Mouse (Mus musculus) spleen, postnatal 4 days (tissue): ENCODE data around the gene C1qtnf7.

Experiments
- DNase-seq, 2 experiments: peaks; one replicate each; pipeline ENCODE4 v3.0.0; 2022; ENCODE audit warnings: low spot score in 2 of 2

Gene C1qtnf7

DNA sequence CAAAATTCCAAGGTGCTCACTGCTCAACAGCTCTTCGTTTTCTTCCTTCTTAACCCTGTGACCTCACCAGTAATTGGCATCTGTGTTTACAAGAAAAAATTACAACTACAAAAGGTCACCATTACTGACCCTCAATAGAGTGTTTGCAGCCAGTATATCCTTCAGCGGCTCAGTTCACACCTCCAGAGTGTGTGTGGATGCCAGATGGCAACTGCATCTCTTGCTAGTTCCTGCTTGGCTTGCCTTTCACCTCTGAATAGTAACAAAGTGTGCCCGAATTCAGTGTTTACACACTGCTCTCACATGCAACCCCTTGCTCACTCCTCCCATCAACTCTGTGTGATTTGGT lies 23.8 kb downstream of the C1qtnf7 start:
- DNase-seq: no peak

DNA sequence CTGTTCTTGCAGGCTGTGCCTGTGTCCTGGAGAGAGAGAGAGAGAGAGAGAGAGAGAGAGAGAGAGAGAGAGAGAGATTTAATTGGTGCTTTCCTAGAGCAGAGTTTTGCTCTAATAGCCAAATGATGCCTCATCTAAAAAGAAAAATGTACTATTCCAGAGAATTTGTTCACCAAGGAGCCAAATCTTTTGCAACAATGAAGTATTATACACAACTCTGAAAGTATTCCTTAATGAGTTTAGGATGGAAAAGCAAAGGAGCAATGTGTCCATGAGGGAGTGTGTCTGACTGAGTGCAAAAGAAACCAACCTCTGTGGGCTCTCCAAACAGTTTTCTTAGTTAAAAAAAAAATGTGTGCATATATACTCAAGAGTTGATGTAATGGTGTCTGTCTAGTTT lies 24.5 kb downstream of the C1qtnf7 start:
- no peak for DNase-seq

DNA sequence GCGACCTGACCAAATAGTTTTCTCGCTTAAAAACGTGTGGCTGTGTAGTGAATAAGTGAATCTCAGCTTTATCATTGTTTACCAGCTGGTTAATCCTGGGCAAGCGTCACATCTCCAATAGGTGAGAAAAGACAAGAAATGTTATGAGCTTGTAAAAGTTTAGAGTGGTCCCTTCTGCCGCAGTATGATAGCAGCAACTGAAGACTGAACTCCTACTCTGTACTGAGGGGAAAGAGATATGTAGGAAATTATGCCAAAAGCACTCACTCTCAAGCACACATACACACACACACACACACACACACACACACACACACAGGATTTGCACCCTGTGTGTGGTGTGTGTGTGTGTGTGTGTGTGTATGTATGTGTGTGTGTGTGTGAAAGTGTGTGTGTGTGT lies 26.2 kb downstream of the C1qtnf7 start:
- no peak for DNase-seq

DNA sequence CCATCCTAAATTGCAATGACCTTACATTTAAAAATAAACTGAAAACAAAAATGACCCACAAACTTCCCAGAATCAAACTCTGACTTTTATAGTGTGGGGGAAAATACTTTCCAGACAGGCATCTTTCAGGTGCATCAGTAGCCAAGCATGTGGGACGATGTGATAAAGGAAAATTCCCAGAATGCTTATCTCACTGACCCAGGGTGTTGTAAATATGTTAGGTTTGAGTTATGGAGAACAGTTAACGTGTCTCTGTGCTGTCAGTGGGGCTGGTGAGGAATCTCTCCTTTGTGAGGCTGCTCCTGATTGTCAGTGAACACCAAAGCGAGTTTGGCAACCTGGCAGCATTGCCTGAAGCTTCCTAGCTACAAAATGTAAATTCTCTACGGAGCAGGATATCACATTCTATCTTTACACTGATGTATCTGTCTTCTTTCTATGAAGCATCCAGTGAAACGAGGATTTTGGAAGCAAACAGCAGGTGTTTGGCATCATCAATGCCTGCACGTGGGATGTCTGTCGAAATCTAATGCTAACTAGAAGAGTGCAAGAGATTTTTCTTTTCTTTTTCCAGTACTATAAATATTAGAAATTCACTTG lies 27.0 kb downstream of the C1qtnf7 start:
- DNase-seq: no peak

DNA sequence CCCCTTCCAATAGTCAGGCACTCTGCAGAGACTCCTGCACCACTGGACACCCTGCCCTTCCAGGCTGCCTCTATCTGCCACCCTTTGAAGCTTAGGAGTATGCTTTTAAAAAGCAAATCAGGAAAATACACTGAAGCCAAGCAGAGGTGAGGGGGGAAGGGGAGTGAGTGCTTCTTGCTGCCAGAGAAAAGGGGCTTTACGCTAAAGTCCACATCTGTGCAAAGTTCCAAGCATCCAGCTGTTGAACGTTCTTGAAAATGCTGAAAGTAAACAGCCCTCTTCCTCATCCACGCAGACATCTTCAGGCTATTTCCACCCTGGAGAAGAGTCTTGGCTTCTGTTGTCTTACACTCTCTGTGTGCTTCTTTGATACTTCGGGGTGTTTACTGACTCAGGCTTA lies 34.6 kb downstream of the C1qtnf7 start:
- no peak for DNase-seq

DNA sequence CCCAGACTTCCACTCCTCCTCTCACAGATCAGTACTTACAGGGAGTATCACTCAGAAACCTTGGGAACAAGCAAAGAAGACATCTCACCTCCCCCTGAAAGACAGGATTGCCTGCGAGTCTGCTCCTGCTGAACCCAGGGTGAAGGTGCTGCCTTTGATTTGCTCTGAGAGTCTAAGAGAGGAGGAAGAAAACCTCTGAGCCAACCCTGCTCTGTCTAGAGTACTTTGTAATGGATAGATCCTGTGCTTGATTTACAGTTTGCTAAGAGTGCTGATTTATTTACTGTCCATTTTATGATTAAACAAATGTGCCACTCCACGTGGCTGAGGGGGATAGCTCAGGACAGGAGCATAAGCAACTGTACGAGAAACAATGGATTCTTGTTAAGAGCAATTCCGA lies 35.1 kb downstream of the C1qtnf7 start:
- DNase-seq: no peak

DNA sequence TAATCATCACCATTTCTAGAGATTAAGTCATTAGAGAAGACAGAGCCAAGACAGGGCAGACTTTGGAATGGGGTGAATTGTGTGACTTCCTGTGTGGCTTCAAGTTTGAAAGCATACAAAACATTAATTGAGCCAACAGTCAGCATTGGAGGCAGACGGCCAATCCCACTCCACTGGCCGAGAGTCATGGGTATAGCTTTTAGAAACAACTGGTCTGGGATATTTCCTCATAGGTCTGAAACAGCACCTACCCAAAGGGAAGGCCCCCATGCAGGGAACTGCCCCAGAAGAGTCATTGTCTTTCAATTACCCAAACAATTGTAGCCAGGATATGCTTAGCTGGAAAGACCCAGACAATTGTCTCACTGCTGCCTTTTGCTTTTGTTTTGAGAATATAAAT lies 39.5 kb downstream of the C1qtnf7 start:
- no peak for DNase-seq

DNA sequence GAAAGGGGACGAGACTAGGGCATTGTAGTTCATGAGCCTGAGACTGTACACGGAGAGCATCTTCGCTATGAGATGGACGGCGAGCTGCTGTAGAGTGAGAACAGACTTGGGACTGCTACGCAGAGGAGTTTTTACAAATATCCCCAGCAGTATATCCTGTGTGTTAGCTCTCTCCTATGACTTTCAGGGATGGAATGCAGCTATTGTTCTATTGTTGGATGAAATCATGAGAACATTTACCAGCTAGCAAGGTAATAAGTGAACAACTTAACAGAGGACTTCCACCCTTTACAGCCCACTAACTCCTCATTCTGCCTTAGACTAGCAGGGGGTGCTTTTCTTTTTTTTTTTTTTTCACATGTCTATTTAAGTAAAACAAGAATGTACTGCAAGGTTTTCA lies 40.1 kb downstream of the C1qtnf7 start:
- DNase-seq: no peak

DNA sequence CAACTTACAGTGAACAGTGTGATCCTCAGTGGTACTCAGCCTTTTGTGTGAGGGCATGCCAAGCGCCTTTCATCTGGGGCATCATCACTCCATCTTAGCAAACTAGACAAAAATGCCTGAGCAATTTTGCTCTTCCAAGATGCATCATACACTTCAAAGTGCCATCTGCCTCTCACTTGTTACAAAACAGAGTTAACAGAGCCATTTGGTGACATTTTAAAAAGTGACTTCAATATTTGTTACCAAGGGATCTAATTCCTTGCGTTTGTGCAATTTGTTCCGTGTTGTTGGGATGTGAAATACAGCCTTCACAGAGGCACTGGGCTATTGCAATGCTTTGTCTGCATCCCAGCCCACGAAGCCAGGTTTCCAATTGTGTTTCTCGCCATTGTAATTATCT lies 42.1 kb downstream of the C1qtnf7 start:
- DNase-seq: no peak

DNA sequence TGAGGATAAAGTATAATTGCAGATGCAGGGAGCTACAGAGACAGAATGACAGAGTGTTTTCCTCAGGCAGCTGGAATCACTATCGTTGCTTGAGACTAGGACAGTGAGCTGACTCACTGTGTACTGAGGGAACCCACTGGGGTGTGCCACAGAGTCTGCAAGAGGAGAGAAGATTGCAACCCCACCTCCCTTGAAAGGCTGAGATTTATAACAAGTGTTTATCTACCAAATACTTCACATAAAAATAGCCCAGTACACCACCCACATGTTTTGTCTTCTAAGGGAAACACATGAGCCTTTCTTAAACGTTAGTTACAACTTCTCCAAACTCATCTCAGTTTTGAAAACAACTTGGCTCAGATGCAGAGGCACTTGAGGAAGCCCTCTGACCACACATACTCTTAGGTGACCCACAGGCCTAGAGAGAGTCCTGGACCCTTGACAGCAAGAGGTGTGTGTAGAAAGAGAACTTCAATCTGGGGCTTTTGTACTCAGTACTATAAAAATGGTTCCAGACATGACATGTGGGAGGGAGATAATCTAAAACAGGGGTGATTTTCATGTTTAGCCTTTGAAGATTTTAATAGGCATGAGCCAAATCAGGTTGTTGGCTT lies 46.4 kb downstream of the C1qtnf7 start:
- no peak for DNase-seq

DNA sequence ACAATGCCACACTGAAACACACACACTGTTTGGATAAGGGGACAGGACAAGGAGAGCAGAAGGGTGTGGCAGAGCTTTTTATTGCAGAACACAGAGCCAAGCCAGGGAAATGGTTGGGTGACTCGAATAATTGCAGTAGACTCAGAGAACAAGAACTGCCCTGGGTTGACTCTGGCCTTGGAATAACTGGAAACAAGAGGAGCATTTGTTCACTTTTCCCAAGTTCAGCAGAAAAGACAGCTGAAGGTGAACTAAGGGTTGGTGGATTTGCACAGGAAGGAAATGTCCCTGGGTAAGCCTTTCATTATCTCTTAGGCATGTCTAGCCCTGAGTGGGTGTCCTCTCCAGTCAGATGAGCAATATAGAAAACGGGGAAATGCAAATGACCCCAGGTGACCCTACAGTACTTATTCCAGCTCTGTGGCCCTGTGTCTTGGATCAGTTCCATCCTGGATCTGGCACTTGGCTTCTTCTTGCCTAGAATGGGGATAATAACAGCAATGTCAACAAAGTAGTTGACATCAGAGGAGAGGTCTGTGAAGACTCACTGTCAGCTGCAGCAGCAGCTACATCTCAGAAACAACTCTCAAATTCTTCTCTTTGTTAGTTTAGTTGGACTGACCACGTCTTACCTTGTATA lies 54.5 kb downstream of the C1qtnf7 start:
- no peak for DNase-seq

DNA sequence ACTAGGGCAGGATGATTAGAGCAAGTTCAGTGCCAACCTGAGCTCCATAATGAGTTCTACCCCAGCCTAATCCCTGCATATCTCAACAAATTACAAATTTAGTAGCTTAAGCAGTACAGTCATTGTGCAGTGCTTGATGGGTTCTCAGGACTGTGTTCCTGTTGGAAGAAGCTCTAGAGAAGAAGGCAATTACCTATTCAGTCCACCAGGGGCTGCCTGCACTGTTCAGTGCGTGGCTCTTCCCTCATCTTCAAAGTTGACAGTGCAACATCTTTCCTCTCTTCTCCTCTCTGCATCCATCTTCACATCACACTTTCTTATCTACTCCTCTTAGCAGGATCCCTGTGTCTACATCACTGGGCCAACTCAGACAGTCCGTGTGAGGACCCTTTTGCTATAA lies 67.5 kb downstream of the C1qtnf7 start:
- DNase-seq: no peak

DNA sequence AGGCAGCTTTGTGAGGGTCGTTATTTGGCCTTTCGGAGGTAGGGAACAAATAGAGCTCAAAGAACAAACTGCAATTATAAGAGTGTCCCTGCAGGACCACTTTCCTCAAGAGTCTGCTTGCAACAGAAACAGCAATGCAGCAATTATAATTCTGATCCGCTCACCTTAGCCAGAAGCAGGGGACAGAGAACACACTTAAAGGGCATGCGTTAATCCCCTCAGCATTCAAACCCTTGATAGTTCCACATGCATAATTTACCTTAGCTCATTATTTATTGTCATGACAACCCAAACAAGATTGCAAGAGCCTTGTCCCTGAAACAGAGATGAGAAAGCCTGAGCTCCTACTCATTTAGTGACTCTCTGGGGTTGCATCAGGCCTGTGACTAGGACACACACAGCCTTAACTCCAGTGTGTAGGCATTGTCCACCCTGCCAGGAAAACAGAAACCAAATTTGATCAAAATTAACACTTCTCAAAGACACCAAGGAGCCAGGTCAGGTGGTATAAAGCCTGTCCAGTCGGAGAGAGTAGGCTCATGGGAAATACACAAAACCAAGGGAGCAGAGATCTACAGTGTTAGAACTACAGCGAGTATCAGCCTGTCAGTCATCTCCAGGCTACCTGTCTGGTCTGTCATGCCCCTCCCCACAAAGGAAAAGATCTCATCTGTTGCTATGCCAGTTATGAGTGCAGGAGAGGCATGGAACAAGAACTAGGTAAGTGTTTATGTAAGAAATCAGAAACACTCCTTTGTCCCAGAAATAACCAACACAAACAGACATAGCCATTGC lies 68.2 kb downstream of the C1qtnf7 start:
- no peak for DNase-seq

DNA sequence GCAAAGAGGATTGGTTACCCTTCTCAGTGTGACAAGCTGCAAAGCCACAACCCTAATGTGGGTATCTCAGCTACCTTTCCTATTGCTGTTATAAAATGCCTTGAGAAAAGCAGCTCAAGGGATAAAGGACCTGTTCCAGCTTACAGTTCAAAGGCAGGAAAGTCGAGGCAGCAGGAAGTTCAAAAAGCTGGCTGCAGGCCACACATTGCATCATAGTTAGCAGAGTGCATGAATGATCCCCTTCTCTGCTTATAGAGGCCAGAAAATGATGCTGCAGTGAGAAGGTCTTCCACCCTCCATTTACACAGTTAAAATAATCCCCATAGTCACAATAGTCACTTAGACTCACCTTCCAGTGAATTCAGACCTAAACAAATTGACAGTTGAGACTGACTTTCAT lies 69.1 kb downstream of the C1qtnf7 start:
- DNase-seq: no peak

DNA sequence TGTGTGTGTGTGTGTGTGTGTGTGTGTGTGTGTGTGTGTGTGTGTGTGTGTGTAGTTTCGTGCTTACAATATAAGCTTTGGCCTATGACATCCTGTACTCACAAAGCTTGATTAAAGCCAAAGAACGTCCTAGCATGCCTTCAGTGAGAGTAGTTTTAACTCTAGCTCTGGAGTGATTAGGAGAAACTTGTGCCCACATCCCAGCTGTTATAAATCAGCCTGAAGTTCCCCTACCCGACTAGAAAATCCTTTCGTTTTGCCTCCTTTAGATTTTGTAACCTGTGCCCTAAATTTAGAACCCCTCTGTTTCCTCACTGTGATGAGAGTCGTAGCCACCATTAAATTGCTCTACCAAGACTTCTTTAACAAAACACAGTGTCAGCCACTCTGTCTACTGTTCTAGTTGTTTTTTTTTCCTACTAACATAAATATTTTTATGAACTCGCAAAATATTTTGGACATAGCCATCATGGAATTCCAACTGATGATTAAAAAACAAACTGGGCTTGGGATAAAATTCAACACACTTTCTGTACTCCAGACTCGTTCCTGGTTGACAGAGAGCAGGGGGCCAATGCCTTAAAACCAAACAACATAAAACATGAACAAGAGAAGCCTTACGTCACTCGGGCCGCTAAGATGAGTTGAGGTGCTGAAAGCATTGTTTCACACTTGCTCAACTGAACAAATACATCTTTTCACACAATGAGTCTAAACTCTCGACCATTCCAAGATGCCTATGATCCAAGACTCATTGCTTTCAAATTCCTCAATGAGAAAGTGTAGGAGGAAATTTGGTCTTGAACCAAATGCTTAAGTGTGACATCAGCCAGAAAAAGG lies 70.3 kb downstream of the C1qtnf7 start:
- DNase-seq: no peak

DNA sequence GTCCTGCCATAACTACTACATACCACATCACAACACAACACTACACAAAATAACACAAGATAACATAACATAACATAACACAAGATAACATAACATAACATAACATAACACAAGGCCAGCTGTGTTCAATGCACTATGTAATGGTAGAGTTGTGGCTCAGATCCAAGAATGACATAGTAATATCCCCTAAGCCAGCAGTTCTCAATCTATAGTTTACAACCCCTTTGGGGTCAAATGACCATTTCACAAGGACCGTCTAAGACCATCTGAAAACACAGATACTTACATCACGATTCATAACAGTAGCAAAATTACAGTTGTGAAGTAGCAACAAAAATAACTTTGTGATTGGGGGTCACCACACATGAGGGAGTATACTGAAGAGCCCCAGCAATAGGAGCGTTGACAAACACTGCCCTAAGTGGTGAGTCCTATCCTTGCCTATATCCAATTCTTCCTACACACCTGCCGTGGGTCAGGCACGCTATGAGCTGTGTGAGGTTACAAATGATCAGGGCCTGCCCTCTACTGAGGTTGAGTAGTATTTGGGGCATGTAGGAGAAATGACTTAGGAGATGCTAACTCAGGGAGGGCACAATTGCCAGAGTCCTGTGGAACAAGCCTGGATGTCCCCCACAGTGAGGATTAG lies 73.6 kb downstream of the C1qtnf7 start:
- no peak for DNase-seq

DNA sequence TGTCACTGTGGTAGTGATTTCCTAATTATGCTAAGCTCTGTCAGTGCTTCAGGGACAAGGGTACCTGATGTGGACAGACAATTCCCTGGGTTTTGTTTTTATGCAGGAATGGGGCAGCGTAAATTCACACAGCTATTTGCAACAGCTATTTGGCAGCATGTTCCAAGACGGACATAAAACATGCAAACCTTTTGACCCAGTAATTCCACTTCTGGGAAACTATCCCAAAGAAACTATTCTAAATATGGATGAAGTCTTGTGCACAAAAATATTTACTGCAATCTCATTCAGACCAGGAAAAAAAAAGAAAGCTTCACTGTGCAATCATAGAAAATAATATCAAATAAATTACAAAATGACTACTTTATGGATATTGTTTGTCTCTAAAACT lies 74.1 kb downstream of the C1qtnf7 start:
- no peak for DNase-seq

DNA sequence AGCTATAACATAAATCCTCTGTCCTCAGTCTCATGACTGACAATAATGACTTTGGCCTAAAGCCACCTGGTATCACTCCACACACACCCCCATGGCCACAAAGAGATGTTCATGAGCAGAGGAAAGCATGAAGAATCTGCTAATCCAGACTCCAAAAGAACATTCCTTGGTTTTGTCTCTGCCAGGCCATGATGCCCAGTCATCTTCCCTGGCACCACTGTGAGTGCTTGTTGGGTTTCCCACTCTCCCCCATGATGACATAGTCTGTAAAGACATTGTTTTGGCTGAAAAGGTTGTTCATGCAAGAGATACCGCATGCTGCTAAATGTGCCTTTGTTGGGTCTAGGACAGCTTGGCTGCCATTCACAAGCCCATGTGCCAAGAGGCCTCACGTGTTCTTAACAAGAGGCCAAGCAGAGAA lies 75.0 kb downstream of the C1qtnf7 start:
- no peak for DNase-seq

DNA sequence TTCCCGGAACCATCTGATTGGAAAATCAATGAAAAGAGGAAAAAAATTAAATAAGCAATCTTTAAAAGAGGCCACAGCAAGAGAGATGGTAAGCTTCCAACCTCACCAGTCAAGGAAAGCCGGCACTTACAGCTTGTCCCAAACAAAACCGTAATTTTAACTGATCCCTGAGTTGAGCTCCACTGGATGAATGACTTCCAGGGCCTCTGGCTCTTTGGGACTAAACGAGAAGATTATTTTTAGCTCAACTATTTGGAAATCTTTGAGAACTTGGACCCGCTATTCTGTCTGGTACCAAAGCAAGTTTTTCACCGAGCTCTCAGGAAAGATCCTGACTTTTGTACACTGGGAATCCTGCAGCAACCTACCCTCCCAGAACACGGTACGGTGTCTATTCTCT lies 86.3 kb downstream of the C1qtnf7 start:
- no peak for DNase-seq

DNA sequence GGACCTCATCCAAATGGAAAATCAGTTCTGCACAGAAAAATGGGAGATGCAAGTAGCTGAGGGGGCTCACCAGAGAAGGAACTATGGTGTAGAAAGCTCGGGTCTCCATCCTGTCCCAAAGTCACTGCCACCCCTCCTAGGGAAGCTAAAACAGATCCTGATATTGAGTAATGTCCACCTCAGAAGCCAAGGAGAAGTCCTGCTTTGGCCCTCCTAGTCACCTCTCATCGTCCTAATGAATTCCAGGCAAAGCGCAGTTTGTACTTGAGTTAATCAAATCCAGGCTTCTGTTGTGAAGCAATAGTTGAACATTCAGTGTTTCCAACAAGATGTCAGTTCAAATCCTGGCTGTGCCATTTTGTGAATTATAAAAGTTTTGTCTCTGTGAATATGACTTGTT lies 87.2 kb downstream of the C1qtnf7 start:
- no peak for DNase-seq

DNA sequence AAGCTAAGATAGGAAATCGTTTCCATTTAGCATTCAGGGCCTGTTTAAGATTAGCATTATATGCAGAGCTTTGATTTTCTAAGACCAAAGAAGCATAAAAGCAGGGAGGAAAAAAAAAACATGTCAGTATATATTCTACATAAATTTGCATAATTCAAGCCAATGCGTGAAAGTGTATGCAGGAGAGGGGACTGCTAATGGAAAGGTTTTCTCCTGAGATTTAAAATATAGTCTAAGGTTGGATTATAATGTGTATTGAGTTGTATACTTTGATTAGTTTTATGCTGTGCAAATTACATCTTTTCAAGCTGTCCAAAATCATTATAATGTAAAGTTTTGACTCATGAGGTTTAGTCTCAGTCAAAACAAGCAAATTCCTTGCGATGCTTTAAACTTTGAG lies 88.2 kb downstream of the C1qtnf7 start:
- DNase-seq: no peak

DNA sequence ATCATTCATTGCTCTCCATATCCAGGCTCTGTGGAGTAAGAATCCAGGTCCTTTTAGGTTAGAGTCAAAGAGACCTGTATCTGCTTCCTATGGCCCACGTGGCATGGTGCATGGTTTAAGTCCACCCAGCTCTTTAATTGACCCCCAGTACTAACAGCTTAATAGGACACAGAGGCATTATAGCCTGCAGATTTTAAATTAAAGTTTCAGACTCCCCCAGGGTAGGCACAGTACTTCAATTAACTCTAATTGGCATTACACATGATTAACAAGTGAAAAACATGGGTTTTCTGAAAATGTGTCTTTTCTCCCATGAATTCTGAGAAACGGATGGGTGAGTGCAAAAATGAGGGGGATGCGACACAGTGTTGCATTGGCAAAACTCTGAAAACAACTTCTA lies 92.7 kb downstream of the C1qtnf7 start:
- DNase-seq: no peak
